Mouse (Mus musculus) lung, postnatal 10 days (tissue): ENCODE results near the gene Polr2i.
"Not testable (repeated sequence)": the region's sequence is repeated elsewhere in the genome, so short reads cannot be mapped to it uniquely, and the experiment has no call there.

Source experiments
- DNase-seq: peaks from one replicate; pipeline ENCODE4 v3.0.0; 2021

Polr2i gene

GRCm38 (mm10) chr7:30205383-30205782, 26.4 kb upstream of the Polr2i start:
- peak; percentile 81 for DNase-seq

DNA sequence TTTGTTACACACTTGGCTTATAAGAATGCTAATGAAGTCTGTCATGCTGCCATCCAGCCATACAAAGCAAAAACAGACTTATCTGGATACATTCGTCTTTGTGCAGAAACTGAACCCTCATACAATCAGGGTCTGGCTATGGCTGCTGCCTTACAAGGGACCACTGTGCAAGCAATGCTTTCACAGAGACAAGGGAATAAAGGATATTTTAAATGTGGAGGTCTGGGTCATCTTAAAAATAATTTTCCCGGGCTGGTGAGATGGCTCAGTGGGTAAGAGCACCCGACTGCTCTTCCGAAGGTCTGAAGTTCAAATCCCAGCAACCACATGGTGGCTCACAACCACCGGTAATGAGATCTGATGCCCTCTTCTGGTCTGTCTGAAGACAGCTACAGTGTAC, 25.4 kb upstream of the Polr2i start:
- DNase-seq = not testable (repeated sequence)

GRCm38 (mm10) chr7:30211025-30211424, 20.7 kb upstream of the Polr2i start:
- no peak for DNase-seq

GRCm38 (mm10) chr7:30213881-30214280, 17.9 kb upstream of the Polr2i start:
- DNase-seq = no peak

DNA sequence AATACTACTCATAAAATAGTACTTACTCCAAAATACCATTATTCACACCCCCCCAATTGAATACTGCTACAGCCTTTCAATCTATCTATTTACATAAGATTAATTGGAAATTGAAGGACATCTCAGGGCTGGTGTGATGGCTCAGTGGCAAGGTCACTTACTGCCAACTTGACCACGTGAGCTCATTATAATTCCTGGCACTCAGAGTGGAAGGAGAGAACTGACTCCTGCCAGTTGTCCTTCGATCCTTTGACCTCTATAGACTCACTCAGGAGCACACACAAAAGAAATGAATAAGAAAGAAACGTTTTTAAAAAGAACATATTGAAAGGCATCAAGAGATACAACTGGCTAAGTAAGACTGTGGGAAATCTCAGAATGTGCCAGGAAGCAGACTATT, 15.9 kb upstream of the Polr2i start:
- DNase-seq = no peak

DNA sequence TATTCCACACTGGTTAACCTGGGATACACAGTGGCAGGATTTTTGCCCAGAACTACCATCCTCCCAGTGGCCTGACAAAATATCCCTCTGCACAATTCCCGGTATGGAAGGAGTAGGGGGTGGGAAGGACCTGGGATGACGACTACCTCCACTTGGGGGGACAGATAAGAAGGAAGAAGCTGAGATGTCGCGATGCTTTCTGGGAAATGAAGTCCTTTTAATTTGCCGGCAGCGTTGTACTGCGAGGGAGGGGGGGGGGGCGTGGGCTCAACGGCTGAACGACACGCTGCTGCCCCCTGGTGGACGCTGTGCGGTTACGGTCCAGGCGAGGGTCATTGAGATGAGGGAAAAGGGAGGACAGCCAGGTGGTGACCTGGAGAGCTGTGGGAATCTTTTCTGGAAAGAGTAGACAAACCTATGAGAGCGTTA, 15.0 kb upstream of the Polr2i start:
- peak; percentile 80 for DNase-seq

GRCm38 (mm10) chr7:30217277-30217676, 14.5 kb upstream of the Polr2i start:
- DNase-seq = no peak

DNA sequence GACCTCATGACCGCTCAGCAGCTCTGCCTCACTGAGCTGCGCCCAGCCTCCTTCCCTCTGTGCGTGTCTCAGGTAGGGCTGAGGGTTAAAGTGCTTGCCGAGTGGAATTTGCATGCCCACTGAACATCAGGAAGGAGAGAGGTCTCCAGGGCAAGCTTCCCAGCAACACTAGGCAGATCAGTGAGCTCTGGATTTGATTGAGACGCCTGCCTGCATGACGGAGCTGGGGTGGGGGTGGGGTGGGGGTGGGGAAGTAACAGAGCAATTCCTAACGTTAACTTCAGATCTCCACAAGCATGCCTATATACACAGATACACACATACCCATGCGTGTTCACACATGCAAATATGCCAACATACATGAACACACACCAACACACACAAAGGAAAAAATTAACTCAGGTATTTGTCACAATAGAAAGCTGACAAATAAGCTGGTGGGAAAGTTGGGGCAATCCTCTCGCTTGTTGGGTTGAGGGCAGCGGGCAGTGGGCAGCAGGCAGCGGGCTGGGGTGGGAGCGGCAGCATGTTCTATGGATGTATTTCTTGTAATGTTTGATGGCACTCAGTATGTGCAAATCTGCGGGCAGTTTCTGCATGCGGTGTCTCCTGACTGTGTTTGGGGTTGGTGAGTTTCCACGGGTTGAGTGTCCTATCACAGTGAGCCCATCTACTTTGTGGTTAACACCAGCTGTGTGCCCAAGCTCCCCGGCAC, 12.3 kb upstream of the Polr2i start:
- DNase-seq = peak; percentile 75

DNA sequence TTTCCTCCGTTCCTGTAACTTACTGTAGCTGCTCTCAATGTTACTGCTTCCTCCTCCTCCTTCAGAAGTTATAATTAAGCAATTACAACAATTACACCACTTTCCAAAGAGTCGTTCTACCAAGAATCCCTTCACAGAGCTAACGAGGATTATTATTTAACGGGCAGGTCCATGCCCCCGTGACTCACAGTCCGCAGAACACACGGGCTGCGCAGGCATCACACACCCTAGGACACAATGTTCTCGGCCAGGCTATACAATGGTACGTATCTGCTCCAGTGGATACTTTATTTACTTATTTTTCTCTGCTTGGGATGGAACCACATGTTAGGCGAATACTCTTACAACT, 11.8 kb upstream of the Polr2i start:
- no peak for DNase-seq

GRCm38 (mm10) chr7:30221433-30221832, 10.3 kb upstream of the Polr2i start:
- no peak for DNase-seq

- no peak for DNase-seq
These were observed 9.5 kb upstream of the Polr2i start for GRCm38 (mm10) chr7:30222205-30222604.

- no peak for DNase-seq
These were observed 7.5 kb upstream of the Polr2i start for GRCm38 (mm10) chr7:30224206-30224605.

GRCm38 (mm10) chr7:30231328-30231668, 450 bp upstream of the Polr2i start:
- DNase-seq = no peak

- DNase-seq = peak; percentile 85
These were observed 942 bp downstream of the Polr2i start for GRCm38 (mm10) chr7:30232631-30233148.

- peak; percentile 17 for DNase-seq
These were observed 1.6 kb downstream of the Polr2i start for GRCm38 (mm10) chr7:30233387-30233786.

- peak; percentile 69 for DNase-seq
These were observed 2.6 kb downstream of the Polr2i start for GRCm38 (mm10) chr7:30234276-30234858.

DNA sequence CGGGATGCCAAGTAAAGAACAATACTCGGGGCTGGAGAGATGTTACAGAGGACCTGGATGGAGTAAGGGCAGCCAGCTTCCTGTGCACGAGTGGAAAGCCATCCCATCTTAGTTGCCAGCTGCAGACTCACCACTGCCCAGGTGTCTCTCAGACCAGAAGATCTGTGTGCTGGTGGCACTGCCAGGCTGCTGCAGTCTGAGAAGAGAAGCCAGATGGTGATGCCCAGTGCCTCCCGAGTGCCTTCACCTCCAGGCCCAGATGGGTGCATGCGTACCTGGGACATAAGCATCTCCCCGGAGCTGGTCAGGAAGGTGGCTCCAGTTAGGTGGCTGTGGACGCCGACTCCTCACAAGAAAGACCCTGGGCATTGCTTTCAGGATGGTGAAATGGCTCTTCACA, 3.3 kb downstream of the Polr2i start:
- DNase-seq = no peak

DNA sequence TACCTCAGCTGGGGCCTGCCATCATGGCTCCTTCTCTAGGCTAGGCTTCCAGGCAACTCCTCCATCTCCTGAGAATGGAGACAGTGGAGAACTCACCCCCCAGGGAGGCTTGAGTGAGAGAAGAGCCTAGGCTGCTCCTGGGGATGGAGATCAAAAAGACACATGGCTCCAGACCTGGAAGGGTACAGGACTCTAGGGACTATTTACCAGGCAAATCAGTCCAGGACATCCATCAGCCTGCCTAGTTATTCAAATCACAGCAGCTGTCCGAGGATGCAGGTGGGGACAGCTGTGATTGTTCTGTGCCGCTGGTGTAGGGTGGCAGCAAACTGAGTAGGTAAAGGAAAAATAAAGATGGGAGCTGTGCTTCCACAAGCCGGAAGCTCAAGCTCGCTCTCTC, 3.9 kb downstream of the Polr2i start, which contains the start of gene Ovol3:
Ovol3 (minus strand) TSS at position 101 of the 400 bp plus-strand sequence.
- DNase-seq = no peak

DNA sequence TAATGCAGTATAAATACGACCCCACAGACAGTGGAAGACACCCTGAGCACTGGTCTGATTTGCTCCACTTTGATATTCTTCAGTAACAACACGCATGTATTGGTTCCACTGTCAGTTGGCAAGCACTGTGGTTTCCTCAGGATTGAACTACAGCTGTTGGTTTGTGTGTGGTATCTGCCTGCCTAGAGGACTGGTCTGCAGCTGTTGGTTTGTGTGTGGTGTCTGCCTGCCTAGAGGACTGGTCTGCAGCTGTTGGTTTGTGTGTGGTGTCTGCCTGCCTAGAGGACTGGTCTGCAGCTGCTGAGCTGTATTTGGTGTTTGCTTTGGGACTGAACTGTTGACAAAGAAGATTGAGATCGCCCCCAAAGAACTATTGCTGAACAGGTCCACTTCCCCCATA, 5.6 kb downstream of the Polr2i start:
- DNase-seq = not testable (repeated sequence)

- DNase-seq = peak; percentile 76
These were observed 20.5 kb downstream of the Polr2i start for GRCm38 (mm10) chr7:30251956-30252954.

GRCm38 (mm10) chr7:30265041-30265440, 33.3 kb downstream of the Polr2i start:
- no peak for DNase-seq

GRCm38 (mm10) chr7:30265531-30265930, 33.8 kb downstream of the Polr2i start:
- no peak for DNase-seq

DNA sequence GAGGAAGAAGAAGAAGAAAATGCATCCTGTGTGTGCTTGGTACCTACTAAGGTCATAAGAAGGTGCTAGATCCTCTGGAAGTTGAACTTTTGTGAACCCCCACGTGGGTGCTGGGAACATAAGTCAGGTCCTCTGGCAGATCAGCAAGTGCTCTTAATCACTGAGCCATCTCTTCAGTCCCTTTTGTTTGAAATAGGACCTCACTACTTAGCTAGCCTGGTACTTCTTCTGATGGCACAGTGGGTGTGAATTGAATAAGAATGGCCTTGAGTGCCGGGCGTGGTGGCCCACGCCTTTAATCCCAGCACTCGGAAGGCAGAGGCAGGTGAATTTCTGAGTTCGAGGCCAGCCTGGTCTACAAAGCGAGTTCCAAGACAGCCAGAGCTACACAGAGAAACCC, 34.2 kb downstream of the Polr2i start:
- DNase-seq = no peak
